Mouse (Mus musculus) frontal cortex, postnatal 14 days (tissue): Measurements from ENCODE around the gene Olfr378.

Experiments used
- DNase-seq, 2 experiments: peaks; one replicate each; pipeline ENCODE4 v3.0.0; 2022; ENCODE audit warnings: low spot score in 2 of 2

Gene Olfr378

GRCm38 (mm10) chr11:73428377-73428776 lies at the start of gene Olfr378:
Gene Olfr378 (minus strand): TSS chr11:73428477.
- no peak for DNase-seq

GRCm38 (mm10) chr11:73457408-73457807 lies 29.1 kb upstream of the Olfr378 start, which contains the start of gene Olfr380:
Gene Olfr380 (minus strand): TSS chr11:73457508.
- DNase-seq, result no peak

GRCm38 (mm10) chr11:73399514-73399913 lies 28.8 kb downstream of the Olfr378 start, which contains the start of gene Olfr1:
Gene Olfr1 (minus strand): TSS chr11:73399614.
- no peak for DNase-seq

- no peak for DNase-seq
These were observed 32.9 kb downstream of the Olfr378 start for GRCm38 (mm10) chr11:73395374-73395773.
